Mouse (Mus musculus) embryo, embryonic 11.5 days (tissue): Measurements from ENCODE around the gene Trub2.

Source experiments
- DNase-seq: peaks from one replicate; pipeline ENCODE4 v3.0.0-alpha.2; 2012; ENCODE audit warnings: low read depth, low spot score

Trub2 gene

DNA sequence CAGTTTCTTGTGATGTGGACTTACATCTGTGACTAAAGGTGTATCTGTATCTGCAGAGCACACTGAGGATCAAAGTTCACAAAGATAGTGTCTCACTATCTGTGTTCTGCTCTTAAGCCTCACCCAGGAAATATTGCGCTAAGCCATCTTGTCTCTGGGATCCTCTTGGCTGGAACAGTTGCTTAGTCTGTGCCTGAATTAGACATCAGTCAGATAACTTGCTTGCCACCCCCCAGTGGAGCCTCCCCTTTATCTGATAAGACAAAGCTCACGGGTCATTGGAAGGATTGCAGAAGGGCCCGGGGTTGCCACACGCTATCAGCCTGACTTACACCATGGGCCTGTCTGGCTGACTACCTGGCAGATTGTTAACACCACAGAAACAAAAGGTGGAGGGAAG lies 15.0 kb downstream of the Trub2 start:
- no peak for DNase-seq

DNA sequence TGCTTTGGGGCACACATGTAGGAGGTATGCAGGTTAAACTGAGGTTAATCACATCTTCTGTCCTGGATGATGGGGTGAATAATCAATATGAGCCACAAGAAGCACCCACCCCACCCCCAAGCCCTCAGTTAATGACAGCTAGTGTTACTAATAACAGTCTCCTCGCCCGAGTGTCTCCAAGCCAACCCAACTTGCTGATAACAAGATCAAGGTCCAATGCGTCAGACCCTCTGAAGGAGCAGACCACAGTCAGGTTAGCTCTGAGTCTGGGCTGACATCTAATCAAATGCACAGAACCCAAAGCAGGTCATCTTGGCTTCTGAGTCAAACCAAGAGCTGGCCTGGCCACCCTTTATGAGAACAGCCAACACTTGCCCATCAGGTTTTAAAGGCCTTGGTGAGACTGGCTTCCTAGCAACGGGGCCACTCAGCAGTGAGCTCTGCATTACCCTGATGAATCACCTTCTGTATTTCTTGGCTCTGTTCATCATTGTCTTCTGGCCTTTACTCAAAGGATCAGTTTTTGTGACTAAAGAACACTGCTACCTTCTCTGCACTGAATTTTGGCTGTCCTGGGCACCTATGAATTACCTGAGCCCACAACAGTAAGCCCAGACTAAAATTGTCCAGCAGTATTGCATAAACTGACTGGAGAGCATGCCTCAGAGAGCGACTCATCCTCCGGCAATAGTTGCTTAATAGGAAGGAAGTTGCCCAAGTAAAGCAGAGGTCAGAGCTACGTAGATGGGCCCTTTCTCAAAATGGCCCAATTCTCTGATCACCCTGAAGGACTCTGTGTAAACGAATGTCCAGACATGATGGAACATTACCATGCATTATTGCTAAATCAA lies 16.5 kb downstream of the Trub2 start:
- DNase-seq = no peak

DNA sequence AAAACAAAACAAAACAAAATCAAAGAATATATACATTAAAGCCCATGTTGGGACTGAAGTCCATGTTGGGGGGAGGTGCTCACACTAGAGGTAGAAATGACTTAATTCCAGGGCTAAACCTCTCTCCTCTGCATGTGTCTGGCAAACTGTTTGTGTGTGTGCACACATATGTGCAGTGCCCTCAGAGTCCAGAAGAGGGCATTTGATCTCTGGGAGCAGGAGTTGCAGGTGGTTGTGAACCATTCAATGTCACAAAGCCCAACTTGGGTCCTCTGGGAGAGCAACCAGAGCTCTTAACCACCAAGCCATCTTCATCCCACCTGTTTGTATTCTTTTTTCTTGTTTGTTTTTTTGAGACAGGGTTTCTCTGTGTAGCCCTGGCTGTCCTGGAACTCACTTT lies 18.1 kb downstream of the Trub2 start:
- no peak for DNase-seq

DNA sequence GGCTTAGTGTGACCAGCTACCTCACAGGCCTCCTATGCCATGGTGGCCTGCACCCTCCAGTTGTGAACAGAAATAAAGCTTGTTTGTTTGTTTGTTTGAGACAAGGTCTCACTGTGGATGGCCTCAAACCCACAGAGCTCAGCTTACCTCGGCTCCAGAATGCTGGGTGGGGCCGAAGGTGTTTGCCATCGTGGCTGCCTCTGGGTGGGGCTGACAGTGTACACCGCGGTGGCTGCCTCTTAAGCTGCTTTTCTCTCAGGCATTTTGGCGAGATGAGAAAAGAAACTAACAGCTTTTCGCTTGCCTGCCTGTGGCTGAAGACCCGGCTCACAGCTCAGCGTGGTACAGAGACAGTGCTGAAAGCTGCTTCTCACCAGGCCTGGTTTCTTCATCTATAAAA lies 19.4 kb downstream of the Trub2 start:
- no peak for DNase-seq

DNA sequence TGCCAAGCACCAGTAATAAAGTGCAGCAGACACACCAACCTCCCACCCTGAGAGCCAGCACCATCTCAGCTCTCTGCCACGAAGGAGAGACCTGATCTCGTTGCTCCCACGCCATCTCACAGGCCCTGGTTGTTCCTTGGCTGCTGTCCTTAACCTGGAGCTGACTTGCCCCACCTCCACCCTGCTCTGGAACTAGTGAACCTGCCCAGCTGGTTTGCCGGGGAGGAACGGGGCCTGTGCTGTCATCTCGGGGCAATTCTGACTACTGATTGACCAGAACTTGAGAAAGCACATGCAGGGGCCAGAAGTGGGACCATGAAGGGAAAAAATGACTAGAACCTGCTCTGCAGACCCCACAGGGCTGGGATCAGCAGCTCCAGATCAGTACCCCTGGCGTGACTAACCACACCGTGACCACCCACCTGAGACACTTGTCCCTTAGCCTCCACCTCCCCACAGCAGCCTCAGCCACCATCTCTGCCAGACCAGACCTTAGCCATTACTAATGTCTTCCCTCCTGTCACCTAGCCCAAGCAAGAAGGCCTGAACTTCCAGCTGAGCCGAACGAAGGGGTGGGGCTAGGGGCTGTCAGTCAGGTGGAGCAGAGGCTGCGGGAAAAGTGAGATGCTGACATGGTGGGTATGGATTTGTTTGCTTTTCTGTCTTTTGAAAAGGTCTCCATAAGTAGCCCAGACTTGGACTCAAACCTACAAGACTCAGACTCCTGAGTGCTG lies 20.2 kb downstream of the Trub2 start:
- no peak for DNase-seq

DNA sequence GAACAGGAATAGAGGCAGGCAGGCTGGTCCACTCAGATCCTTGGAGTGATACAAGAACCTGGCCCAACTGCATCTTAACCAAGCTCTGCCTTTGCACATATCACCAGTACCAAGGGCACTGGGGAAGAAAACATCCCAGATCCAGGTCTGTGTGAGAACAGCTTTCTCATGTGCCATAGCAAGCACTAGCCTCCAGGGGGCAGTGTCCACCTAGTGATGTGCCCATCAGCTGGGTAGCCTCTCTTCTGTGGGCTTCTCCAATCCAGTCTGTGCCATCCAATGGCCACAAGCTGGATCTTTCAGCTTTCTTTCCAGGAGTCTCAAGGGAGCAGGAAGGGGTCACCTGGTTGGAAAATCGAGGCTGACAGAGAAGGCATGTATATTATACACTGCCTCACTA lies 23.5 kb downstream of the Trub2 start:
- DNase-seq = peak; percentile 56

DNA sequence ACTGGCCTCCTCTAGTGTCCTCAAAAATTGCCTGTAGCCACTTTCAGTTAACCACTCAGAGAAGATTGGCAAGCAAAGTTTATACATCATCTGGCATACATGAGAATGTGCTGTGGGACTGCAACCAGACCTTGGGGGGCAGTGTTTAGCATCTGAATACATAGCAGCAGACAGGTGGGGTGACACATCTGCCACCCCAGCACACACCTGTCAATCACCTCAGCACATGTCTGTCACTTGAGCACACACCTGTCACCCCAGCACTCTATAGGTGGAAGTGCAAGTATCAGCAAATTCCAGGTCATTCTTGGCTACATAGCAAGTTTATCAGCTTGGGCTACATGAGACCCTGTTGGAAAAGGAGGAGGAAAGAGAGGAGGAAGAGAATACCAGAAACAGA lies 32.6 kb downstream of the Trub2 start:
- no peak for DNase-seq

DNA sequence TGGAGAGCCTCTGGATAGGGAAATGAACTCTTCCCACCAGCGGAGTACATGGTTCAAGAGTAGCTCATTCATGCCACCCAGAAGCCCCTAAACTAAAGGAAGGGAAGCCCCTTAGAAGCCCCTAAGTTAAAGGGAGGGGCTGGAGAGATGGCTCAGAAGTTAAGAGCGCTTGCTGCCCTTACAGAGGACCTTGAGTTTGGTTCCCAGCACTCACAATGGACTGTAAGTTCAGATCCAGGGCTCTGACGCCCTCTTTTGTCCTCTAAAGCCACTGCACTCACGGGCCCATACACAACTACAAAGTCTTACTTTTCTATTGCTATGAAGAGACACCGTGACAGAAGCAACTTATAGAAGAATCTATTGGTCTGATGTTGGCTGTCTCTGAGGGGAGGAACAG lies 35.9 kb downstream of the Trub2 start:
- no peak for DNase-seq

DNA sequence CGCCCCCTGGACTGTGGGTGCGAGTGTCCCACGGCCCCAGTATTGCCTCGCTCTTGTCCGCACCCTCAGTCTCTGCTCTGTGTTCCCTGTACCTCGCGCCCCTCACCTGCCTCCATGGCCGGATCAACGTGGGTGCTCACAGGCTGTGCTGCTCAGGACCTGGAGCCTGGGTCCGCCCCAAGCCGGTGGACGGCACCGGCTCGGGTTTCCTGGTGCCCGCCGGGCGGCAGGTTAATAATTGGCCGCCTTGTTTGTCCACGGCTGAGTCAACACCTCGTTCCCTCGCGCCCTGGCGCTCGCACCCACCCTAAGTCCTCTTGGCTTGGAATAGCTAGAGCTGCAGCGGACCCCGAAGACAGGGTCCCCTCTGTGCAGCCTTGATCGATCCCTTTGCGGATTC lies 36.8 kb downstream of the Trub2 start, which contains the start of gene Gm13420:
TSS of gene Gm13420 (minus strand) at position 189 of the 400 bp plus-strand sequence.
- DNase-seq = no peak

DNA sequence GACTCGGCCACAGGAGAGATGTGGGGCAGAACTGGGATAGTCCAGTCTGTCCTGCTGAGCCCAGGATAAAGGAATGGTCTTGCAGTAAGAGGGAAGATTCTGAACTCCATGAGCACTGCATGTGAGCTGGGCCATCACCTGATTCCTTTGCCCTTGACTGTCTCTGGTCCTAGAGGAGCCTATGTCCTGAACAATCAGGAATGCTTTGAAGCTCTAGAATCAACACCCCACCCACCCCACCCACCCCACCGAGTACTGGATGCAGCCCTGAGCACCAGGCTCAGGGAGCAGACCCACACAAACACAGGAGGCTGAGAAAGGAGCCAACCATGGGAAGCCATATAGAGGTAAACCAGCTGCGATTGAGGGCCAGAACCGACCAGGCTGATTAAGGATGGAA lies 39.8 kb downstream of the Trub2 start:
- DNase-seq = no peak

DNA sequence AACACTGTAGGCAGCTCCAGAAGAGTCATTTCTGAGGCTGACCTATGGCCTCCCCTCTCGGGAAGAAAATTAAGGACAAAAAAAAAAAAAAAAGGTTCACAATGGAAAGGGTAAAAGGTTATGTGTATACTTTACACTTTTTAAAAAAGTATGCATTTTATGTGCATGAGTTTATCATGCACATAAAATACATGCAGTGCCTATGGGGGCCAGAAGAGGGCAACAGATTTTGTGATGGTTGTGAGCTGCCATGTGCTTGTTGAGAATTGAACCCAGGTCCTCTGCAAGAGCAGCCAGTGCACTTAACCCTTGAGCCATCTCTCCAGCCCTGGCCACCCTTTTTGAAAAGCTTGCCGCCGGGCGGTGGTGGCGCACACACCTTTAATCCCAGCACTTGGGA lies 40.5 kb downstream of the Trub2 start:
- no peak for DNase-seq

DNA sequence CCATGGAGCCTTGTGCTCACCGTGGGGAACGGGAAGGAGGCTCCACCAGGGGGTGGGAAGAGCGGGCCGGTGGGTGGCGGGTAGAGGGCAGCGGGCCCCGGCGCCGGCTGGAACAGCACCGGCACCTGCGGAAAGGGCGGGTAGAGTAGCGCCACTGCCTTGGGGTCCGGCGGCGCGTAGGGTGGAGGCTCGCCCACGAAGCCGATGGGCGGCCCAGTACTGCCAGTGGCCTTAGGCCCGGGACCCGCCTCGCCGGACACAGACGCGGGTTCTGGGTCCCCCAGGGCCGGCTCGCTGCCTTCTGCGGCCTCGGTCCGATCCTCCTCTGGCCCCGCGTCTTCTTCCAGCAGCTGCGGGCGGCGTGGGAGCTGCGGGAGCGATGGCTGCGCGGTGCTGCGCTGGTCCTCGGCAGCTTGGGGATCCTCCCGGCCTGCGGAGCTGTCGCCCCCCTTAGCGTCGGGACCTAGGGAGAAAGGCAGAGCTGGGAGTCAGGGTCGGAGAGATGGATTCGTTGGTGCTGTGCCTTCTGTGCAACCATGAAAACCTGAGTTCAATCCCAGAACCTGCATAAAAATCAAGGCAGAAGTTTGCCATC lies 41.0 kb downstream of the Trub2 start:
- DNase-seq = no peak

DNA sequence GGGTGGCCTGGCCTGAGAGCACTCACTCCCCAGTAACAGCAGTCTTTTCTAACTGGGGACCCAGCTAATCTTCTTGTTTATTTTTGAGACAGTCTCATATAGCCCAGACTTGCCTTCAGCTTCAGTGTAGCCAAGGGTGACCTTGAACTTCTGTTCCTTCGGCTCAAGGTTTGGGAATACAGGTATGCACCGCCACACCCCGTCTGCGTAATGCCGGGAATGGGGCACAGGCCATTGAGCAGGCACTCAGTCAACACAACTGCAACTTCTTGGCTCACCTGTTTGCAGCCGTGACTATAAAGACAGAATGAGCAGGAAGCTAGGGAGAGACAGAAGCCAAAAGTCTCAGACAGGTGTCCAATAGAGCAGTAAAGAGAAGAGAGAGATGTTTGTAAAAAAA lies 44.0 kb downstream of the Trub2 start:
- no peak for DNase-seq

DNA sequence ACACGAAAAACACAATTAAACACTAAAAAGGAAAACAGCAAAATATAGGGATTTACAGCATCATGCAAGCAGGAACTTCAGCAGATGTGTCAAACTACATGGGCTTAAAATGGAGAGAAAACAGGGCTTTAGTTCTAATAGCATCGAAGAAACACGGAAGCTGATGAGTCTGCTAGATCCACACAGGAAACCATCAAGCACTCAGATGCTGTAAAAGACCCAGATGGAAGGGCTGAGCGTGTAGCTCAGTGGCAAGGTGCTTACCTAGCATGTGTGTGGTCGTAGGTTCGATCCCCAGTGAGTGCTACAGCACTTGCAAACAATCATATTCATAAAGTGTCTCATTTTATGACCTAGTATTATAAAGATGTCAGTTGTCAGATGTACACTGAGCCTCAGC lies 47.1 kb downstream of the Trub2 start:
- DNase-seq = no peak

DNA sequence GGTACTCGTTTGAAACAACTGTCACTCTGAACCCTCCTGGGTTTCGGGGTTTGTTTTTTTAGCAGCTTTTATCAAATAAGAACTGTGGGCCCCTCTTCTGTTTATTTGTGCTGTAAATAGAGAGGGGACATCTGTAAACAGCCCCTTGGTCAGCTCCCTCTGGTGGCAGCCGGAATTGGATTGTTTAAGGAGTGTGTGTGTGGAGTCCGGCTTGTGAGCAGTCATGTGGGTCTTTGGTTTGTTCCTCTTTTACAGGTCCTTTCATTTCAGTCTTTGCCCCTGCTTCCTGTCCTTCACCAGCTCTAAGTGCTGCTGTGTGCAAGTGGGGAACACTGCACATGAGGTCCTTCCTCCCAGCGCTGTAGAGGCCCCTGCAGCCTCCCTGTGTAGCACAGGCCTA lies 48.9 kb downstream of the Trub2 start:
- no peak for DNase-seq

DNA sequence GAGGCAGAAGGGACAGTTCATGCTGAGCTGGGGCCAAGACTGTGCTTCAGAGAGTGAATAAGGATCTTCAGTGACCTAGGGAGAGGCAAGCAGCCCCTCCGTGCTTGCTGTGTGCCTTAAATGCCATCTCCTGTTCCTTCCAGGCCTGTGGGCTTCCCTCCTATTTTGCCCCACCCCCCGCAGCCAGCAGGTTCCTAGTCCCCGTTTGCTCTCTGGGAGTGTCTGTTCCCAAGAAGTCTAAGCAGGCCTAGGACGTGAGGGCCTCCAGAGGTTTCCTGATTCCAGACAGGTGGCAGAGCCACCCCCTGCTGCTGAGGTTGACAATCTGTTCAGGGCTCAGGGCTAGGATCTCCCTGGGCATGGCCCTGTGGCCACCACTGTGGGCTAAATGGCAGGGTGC lies 49.5 kb downstream of the Trub2 start:
- DNase-seq = no peak

DNA sequence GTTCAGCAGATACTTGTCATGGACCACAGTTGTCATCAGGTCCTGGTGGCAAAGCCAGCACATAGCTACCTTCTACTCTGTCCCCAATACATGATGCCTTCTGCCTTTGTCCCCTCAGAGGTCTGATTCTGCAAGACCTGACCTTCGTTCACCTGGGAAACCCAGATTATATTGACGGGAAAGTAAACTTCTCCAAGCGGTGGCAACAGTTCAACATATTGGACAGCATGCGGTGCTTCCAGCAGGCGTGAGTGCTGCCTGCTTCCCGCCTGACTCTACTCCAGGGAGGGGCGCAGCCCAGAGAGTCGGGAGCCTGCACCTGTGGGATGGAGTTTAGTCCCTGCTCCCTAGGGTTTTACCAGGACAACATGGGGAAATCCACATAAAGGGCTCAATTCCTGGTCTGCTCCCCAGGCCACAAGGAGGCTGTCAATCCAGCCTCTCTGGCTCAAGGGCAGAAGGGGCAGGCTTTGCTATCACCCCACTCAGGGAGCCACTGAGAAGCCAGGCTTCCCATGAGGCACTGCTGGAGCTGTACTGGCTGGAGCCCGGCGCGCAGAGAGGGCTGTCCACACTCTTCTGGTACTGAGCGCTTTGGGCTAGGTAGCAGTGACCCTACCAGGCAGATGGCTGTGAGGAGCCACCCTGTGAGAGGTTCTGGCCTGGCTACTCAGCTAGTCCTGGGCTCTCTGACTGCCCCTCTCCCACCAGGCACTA lies 50.9 kb downstream of the Trub2 start:
- no peak for DNase-seq

DNA sequence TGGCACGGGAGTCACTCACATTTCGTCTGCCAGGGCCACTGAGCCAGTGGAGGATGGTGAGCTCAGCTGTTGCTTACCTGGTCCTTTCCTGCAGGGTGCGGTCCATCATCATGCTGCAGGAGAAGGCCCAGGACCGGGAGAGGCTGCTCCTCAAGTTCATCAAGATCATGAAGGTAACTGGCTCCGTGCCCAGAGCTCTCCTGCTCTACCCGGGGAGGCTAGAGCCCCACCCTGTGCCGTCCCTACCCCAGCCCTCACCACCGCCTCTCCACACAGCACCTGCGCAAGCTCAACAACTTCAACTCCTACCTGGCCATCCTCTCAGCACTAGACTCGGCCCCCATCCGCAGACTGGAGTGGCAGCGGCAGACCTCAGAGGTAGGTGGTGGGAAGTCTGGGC lies 52.6 kb downstream of the Trub2 start:
- DNase-seq = no peak

DNA sequence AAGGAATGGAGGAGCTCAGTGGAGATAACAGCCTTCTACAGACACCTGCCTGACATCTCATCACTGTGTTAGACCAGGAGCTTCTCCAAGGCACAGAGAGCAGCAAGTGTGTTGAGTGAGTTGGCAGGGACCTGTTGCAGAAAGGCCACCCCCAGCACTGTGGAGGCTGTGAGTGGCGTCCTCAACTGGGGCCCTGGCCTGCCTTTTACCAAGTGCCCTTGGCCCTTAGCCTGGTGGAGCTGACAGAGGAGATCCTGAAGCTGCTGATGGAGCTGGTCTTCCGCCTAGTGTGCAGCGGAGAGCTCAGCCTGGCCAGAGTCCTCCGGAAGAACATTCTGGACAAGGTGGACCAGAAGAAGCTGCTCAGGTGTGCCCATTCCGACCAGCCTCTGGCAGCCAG lies 55.0 kb downstream of the Trub2 start:
- no peak for DNase-seq

DNA sequence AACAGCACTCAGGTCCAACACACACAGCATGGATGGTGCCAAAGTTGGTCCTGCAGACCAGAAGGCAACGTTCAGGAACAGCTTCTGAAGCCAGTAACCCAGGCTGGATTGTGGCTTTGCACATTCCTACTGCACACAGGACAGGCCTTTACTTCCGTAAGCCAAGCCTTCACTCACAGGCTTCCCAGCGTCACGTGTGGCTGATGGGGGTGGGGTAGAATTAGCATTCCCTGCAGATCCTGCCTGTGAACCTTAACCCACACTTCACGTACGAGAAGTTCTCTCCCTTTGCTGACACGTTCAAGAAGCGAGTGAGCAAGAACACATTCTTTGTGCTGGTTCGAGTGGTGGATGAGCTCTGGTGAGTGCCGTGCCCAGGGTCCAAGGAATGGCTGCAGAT lies 55.7 kb downstream of the Trub2 start:
- no peak for DNase-seq

DNA sequence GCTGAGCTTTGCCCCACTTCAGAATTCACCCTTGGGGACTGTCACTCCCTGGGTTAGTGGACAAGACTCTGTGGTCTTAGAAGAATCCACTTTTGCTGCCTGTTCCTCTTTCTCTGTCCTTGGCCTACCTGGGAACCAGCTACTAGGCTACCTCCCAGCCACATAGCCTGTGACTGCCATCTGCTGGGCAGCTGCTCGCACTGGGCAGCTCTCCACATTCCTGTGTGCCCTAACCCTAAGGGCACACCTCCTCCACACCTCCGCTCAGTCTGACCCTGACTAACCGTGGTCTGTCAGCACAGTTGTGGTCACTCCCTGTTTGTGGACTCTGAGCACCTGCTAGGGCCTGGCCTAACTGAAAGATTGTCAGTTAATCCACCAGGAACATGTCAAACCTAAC lies 56.8 kb downstream of the Trub2 start:
- DNase-seq = no peak

DNA sequence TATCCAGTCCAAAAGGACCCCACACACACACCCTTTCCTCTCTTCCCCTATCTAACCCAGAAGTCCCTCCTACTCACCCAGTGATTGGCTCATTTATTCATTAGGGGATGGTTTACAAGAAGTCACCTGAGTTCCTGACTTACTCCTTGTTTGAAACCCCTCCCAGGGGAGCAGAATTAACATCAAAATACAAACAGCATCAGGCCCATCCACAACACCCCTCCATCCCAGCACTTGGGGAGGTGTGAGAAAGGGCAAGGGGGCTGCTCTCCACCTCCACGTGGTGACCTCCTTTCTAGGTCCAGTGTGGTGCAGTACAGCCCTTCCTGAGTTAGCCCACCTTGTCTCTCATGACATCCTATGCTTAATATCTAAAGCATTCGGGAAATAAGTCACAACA lies 58.8 kb downstream of the Trub2 start:
- DNase-seq = no peak
